Mouse (Mus musculus) cerebellum, postnatal 10 days (tissue): ENCODE results near the gene Bmp4.

Experiments used
- DNase-seq, 2 experiments: peaks; one replicate each; pipeline ENCODE4 v3.0.0; 2021; ENCODE audit warnings: mixed read lengths in 2 of 2

Bmp4 gene

DNA sequence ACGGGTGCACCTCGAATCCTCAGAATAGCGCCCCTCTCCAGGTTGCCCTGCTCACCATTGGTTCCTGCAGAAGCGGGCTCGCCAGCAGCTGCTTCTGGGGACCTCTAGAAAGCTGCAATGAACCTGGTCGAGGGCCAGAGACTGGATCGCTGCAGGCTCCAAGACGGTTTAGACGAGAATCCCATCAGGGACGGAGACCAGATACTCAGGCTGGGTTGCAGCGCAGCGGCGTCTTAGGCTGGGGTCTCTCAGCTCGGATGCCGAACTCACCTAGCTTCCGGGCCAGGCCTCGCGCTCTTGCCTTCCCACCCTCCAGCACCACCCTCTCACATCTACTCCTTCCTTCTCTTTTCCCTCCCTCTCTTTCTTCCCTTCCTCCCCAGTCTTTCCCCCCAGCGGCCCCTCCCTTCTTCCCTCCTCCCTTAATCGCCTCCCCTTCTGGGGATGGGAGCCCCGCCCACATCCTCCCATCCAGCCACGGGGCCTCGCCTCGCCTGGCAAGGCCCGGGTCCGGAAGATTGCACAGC, at the start of gene Bmp4:
Gene Bmp4 (minus strand): TSS at position 421 of the 527 bp plus-strand sequence.
- peak; percentile 21 to 39 for DNase-seq

DNA sequence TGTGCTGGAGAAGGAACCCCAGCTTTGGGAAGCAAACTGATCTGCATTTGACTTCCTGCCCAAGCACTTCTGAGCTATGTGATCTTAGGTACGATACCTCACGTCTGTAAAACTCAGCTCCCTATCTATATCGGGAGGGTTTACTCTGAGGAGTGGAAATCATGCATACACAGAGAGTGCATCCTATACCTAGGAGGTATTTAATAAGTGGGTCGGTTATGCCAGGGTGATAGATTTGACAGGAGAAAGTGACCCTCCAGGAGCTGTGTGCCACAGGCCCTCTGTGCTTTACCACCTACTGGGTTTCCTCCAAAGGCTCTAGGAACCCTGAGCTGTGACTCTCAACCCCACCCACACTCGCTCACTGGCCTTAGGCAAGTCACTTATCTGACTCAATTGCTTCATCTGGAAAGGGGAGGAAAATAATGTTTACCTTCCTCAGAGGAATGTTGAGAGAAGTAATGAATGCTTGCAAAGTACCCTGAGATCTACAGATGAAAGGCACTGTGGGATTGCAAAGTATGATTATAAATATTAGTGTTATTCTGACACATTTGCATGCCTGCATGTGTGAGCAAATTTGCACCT, 49.1 kb upstream of the Bmp4 start:
- no peak for DNase-seq

DNA sequence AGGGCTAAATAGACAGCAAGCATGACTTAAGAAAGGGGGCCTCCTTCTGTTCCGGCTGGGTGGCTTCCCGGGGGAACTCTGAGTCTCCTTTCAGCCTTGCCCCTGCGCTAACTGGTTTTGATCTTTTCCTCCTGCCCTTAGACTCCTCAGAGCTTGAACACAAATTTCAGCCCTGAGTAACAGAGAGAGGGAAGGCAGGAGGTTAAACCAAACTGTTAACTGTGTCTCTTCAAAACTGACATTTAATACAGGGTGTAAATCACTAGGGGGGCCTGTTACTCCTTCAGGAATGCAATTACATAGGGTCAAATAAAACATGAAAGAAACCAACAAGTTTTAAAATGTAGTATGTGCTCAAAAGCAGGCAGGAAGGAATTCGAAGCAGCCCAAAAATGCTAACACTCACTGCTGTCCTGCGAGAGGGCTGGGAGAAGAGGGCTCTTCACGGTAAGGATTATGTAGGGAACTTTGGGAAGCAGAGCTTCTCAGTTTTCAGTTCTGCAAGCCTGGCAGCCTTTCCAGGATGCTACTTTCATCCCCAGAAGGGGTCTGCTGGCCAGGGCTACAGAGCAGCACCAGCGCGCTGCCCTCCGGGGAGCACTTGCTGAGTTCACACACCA, 46.1 kb upstream of the Bmp4 start:
- no peak for DNase-seq

DNA sequence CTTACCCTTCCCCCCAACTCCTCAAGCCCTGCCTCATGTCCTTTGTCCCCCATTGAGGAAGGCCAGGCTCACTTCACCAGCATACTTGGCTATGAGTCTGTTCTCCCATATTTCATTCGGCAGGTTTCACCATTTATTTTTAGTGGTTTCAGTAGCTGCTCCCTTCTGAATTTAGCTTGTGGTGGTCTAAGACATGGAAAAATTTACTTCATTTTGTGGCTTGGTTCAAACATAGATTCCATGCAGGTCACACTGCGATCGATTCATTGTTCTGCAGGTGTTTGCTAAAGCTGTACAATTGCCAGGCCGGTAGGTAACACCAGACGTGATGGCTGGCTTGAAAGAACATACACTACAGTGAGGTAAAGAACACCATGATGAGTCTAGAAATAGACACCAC, 39.8 kb upstream of the Bmp4 start:
- no peak for DNase-seq

DNA sequence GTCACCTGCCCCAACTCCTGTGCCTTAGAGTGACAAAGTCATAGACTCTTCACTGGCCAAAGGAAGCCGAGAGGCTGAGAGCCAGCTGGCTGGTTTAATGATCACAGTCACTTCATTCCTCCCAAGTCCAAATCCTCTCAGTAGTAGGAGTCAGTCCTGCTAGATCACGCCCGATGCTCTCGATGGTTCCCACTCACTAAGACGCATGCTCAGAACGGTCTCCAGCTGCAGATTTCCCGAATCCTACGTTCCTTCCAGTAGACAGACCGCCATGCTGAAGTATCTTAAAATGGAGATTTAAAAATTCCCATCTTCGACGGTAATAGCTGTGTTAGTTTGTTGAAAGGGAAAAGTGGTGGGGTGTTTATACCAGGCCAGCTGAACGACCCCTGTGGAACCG, 36.8 kb upstream of the Bmp4 start:
- DNase-seq = no peak

DNA sequence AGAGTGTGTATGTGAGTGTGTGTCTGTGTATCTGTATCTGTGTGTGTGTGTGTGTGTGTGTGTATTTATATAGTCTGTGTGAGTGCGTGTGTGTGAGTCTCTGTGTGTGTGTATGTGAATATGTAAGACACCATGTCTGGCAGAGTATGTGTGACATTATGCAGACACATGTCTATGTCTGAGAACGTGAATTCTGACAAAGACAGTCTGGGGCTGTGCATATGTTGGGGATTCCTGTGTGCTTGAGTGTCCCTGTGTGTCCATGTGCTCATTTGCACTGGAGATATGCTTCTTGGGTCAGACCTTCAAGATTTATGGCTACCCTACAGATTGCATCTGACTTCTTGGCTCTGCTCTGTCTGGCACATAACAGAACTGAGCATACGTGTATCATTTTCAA, 31.4 kb upstream of the Bmp4 start:
- no peak for DNase-seq

DNA sequence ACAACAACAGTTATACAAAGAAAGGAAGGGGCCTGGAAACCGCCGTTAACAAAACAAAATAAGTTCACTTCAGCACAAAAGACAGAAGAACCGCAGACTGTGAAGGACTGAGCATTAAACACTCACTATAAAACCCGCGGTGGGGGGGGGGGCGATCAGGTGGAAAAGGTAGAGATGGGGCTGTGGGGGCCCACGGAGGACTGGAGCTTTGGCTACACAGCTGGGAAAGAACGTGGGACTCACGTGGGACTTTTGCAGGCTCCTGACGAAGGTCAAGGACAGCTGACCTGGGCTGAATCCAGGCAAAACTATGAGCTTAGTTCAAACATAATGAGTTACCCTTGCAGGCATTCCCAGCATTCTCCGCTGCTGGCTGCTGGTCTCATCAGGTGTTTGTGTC, 28.8 kb upstream of the Bmp4 start:
- no peak for DNase-seq

DNA sequence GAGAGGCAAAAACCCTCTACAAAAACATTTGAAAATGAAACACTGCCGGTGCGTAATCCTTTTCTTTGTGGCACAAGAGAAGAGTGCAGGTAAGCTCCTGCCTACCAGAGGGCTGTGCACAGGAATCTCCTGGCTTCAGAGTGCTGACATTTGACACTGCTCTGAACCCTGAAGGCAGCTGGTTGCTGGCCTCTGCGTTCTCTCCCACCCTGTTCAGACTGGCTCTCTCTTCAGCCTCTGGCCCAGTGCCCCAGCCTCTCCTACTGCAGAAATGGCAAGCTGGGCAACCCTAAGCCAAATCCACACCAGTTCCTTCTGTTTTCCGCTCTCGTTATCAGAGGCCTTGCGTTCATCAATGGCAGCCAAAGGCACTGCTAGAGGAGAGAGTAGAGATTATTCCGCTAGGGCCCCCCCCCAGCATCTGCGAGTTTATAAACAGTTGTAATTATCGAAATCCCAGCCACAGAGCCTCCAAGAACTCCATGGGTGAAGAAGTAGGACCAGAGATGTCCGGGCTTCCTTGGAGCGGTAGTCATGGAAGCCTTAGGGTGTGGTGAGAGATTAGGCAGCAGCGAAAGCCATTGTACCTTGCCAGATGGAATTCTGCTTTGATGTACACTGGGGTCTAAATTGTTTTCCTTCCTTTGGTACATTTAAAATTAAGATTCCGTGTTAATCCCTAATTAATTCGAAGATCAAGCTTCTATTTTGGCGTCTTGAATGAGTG, 28.1 kb upstream of the Bmp4 start:
- peak; percentile 34 to 50 for DNase-seq

DNA sequence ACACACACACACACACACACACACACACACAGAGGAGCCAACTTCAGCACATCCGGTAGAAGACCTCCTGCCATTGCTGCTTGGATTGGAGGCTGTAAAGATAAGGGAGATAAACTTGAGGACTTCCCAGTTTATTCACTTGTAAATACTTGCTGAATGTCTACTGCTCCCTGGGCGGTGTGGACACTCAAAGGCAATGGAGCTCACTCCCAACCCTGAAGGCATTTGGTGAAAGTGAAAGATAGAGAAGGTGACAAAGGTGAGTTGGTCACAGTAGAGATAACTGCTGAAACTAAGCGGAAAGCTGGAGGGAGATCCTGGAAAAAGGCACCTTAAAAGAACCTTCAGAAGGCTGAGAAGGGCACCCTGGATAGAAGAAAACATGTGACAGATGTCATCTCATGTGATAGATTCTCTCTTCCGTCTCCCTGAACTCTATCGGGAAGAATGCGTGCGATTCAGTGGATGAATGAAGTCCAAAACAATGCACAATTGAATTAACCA, 22.1 kb upstream of the Bmp4 start:
- DNase-seq = no peak

DNA sequence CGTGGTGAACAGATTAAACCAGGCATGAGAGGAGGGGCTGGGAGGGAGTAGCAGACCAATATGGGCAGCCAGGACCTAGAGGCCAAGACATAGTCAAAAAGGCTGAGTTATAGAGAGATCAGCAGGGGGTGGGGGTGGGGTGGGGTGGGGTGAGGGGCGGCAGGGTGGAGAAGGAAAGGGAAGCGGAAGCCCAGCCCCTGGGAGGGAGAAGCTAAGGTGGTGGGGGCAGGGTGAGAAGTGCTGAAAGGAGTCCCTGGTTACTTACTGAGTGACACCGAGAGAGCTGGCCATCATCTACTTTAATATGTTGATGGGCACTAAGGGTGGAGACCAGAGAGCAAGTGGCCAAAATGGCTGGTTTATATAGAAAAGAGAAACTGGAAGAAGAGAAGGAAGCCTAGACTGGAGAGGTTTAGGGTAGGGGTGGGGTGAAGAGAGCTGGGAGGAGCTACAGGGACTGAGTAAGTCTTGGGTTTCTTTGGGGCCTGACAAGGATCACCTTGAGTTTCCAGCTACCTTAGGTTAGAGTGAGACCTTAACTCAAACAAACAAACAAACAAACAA, 20.2 kb upstream of the Bmp4 start:
- DNase-seq = no peak

DNA sequence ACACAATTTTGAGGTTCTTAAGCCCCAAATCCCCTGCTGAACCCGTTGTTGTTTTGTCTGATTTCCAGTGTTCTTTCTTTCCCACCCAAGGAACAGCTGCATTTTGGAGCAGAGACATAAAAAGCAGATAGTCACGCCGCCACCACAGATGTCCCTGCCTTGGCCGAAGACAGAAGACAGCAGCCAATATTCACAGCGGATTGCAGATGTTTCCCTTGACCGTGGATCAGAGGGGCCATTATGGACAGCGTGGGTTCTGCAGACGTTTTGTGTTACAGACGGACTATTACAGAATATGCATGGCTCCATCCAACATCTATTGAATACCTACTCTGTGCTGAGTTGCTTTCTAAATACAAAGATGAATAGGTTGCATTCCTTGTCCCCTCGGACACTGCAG, 18.5 kb upstream of the Bmp4 start:
- no peak for DNase-seq

DNA sequence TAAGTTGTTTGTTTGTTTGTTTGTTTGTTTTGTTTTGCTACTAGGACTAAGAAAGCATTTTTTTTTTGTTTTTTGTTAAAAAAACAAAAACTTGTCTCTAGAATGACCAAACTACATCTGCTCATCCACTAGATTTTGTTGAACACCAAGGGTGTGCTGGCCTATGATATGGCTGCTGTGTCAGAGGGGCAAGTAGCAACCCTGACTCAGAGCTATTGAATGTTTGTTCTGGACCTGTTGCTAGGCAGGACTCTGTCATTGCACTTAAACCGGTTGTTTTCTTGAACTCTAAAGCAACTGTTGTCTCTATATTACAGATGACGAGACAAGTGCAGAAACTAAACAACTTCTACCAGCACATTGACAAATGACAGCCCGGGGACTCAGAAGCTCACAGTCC, 17.9 kb upstream of the Bmp4 start:
- DNase-seq = no peak

DNA sequence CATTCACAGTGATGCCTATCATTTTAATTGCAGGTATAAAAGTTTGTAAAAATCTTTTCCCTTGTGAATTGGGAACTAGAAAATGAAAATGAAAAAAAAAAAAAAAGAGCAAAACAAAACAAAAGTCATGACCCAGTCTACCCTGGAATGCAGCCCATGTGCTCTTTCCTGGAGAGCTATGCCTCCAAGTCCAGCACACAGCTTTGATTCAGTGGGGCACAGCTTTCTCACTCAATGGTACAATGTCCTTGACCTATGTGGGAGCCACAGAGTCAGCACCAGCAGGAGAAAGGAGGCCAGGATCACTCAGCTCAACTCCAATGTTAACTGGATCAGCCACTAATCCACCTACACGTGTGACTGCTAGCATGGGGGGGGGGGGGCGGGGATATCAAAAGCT, 9.5 kb upstream of the Bmp4 start:
- DNase-seq = no peak

DNA sequence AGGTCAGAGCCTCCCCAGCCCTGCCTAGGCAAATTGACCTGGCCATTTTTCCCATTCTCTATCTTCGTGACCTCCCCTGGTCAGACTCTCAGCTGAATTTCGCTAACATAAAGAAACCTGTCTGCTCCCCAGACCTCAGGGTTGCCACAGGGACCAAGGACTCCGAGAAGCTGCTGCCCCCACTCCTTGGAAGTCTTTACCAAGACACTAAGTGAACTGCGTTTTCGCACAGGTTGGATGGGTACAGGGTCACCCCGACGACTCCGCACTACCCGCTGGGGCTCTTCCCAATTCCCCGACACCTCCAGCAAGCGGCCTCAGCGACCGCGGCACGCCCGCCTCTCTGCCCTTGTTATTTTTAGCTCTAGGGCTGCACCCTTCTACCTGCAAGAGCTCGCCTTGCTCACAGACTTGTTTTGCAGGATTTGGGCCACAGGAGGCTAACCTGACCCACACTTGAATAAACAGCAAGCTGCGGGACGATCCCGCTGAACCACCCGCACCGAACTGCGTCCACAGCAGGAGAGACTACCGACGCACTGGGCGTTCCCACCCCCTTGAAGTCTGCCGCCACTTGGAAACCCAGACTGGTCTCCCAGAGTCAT, 7.7 kb upstream of the Bmp4 start:
- DNase-seq = peak; percentile 17 to 28

DNA sequence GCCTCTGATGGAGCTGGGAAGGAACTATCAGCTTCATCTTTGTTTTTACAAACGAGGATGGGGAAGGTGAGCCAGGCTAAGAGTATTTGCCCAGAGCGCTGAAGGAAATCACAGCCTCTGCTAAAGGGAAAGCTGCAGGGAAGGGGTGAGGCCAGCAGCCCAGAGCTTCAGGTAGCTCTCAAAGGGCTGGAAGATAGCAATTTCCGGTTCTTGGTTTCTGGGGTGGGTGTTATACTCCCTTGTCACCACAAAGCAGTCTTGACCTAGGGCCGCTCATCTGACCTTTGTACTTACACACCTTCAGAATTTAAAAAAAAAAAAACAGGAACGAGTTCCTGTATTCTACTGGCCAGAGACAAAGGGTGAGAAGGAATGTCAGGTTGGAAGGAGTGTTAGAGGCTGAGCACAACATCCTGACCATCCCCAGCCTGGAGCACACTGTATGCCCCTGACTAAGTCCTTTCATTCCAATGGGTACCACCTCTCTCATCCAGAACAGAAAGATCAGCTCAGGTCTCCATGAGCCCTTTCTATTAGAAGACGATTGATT, 1.2 kb upstream of the Bmp4 start:
- DNase-seq = no peak

DNA sequence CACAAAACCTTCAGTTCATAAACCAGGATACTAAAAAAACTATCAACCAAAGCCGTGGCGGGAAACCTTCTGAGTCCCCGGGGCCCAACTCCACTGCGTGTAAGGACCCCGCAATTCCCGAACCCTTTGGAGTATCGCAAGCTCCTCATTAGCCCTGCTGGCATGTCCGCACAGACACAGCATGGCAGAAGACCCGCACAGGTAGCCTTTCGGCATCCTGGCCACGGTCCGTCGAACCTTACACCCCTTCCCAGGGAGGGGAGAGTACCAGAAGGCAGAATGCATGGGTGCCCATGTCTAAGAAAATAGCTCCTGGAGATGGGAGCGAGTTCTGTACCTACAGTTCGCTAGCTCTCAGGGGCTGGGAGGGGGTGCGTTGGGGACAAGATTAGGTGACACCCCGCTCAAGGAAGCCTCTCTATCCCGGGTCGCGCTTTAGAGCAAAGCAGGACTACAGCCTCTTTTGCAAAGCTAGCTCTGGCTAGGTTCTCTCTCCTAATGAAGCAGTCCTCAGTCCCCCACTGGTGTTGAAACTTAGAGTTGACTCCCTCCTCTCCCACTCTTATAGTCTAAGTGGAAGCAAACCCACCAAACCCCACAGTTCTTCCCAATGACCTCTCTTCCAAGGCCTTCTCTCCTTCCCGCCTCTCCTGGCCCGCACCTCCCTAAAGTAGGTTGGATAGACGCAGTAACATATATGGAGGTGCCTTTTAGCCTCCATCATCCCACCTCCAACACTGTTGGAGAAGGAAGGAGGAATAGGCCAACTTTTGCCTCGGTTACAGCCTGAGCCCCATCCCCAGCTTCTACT, 826 bp downstream of the Bmp4 start:
- peak in 1 of 2 experiments; percentile 11 for DNase-seq

DNA sequence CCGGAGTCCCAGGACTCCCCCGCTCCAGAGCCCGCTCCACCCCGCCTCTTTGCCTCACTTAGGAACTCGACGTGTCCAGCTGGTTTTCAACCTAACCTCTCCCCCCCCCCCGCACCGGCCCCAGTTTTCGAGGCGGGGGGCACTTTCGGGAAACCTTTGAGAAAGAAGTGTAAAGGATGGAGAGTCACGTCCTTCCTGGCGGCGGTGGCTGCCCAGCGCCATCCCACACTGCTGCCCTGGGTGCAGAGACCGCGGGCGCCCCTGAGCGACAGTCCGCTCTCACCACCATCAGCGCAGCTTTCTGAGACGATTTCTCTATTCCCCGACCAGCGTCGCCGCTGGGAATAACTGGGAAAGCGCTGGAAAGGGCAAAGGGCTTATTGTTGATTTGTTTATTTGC, 1.8 kb downstream of the Bmp4 start:
- peak; percentile 40 for DNase-seq

DNA sequence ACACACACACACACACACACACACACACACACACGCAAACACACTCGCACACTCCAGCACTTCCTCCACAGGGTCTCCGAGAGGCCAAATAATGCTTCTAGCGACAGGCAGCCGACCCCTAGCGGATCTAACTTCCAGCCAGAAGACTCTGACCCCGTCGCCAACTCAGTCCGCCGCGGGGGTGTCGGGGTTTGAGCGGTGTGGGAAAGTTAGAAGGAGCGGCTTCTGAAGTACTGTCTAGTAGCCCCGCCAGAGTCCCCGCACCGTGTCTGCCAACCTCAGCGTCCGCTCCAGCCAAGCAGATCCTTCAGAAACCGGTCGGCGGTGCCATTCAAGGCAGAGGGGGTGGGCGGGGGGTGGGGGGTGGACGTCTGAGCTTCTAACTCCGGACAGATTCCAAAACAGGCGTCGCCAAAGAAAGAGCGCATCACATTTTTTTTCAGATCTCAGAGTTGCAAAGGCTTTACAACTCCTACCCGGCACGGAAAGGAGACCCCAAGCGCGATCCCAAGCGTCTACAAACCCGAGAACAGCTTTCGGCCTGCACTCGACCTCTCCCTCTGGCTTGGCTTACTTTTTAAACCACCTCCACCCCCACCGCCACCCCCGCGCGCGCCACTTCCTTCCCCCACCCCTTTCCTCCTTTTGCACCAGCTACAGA, 2.5 kb downstream of the Bmp4 start:
- DNase-seq = peak; percentile 45 to 54

DNA sequence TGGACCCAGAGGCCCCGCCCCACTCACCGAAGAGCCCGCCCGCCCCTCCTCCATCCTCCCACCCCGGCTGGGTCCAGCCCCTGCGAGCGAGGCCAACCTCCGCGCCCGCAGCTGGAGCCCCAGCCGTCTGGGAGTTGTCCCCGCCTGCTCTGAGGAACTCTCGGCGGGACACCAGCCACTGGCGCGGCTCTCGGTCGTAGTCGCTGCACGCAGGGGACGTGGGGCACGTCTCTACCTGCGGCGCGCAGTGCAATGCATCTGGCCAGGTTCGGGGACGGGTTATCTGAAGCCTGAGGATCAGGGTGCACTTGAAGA, 3.2 kb downstream of the Bmp4 start:
- peak; percentile 67 to 76 for DNase-seq

DNA sequence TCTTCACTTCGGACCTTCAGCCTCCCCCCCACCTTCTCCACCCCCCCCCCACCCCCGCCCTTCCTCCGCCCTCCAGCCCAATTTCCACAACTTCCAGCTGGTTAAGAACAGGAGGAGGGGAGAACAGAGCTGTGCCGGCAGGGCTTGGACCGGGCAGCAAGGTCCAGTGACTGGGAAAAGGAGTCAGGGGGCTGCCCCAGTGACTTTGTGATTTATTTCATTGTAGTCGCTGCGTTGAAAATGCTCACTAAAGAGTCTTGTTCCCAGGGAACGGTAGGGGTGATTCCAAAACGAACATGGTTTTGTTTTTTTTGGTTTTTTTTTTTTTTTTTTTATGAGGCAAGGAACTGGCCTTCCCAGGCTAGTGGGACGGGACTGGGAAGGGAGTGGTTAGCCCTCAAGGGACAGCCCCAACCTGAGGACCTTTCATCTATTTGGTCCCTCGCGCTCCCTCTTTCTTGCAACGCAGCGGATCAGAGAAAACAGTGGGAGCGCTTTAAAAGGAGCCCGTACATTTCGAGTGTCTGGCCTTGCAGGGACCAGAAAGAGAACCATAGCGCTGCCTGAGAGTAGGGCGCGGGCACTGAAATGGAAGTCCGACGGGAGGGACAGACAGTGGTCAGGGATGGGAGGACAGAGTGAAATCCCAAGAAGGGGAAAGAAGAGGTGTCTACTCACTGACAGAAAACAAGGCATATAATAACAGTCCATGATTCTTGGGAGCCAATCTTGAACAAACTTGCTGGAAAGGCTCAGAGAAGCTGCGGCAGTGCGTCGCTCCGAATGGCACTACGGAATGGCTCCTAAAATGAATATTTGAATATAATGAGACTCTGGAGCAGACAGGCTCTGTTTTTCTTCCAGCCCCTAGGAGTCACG, 3.8 kb downstream of the Bmp4 start:
- peak; percentile 10 to 25 for DNase-seq
